Mouse (Mus musculus): ENCODE measurements around the gene Numbl.

- TF ChIP-seq CTCF (conservative IDR thresholded peaks at IDR 0.05; ENCODE audit: low read length) (no peak), POU5F1 (IDR thresholded peaks at IDR 0.05; ENCODE audit: borderline replicate concordance, low read length) (no peak)
These were observed 1.5 kb downstream of the Numbl start for GRCm38 (mm10) chr7:27259771-27260170.

All from E14TG2a.4 (cell line).